Comparison of ENCODE assay signal across 12 mouse cellular contexts in the genomic region with DNA sequence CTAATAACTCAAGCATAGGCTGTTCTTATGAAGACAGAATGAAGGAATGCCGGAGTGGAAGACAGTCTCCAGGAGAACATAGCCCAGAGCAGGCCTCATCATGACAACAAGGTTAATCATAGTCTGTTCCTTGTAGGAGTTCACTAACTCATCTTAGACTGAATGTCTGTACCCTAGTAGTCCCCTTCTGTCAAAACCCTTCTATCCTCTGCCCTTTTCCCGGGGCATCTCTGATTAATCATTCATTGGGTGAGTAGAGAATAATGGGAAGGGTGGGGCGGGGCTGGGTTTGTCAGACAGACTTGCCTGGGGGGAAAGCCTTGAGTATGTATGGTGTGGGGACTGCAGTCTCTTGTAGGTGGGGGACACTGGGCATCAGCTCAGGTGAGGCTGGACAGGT.
"Had no signal": no experiment of that assay in that cellular context is flagged by ENCODE, and none has a peak within 500 bp of the region (broad histone marks: within the 10 kb centered on the region; RNA-seq: fewer than 3 reads in every experiment).

No protein-coding gene starts in this region.

- H3K36me3 ChIP-seq: limb, embryonic 10.5 days; liver, embryonic 15.5 days; neural tube, embryonic 12.5 days had no signal

- ATAC-seq: inflammation-experienced regulatory T-cells, adult 6 months; intestine, postnatal 0 days; lung, postnatal 0 days had no signal

- H3K4me2 ChIP-seq: liver, embryonic 11.5 days; liver, embryonic 15.5 days; neural tube, embryonic 12.5 days had no signal

- H3K4me3 ChIP-seq: left cerebral cortex, adult 2 months; limb, embryonic 10.5 days; liver, embryonic 15.5 days; neural tube, embryonic 12.5 days had no signal

- H3K9ac ChIP-seq: liver, embryonic 15.5 days; neural tube, embryonic 12.5 days had no signal

- H3K27ac ChIP-seq: left cerebral cortex, adult 2 months; limb, embryonic 10.5 days; liver, embryonic 15.5 days; neural tube, embryonic 12.5 days had no signal

- H3K27me3 ChIP-seq: liver, embryonic 15.5 days; neural tube, embryonic 12.5 days had no signal

- DNase-seq: lung, adult 2 months; lung, postnatal 36 days; midbrain, embryonic 14.5 days; spleen, adult 18-20 months had no signal

- H3K9me3 ChIP-seq: limb, embryonic 10.5 days; liver, embryonic 15.5 days; neural tube, embryonic 12.5 days had no signal
